Mouse (Mus musculus) stomach, embryonic 16.5 days (tissue): ENCODE measurements at regions not wholly inside any gene's neighbourhood (a gene's known extent, or its start where the extent isn't known, plus 50 kb on each side); places are given as distances from the start of the nearest gene placed in this dataset.

ENCODE experiments used
- ATAC-seq: fragments of 200-750 bp; cut with Nextera tagmentation; 2 replicates; pipeline ENCODE4 v1.8.0; 2017; ENCODE audit warnings: moderate number of reproducible peaks, moderate TSS enrichment; ENCODE audit not compliant: insufficient read depth, low FRiP score
- H3K27ac ChIP-seq: fragments of 300-500 bp; sonication (generic); 2 replicates; pipeline ENCODE4 v1.5.1; 2014; ENCODE audit warnings: low read length
- H3K27me3 ChIP-seq: fragments of 300-500 bp; sonication (generic); 2 replicates; pipeline ENCODE4 v1.6.1; 2014; ENCODE audit warnings: low read length, control low read depth, mixed read lengths; ENCODE audit not compliant: control insufficient read depth, insufficient read depth
- H3K36me3 ChIP-seq: fragments of 300-500 bp; sonication (generic); 2 replicates; pipeline ENCODE4 v1.6.1; 2014; ENCODE audit warnings: low read length; ENCODE audit not compliant: control insufficient read depth, insufficient read depth
- H3K4me1 ChIP-seq: fragments of 300-500 bp; sonication (generic); 2 replicates; pipeline ENCODE4 v1.6.1; 2014; ENCODE audit warnings: low read length, control low read depth, mixed read lengths; ENCODE audit not compliant: control insufficient read depth, insufficient read depth
- H3K4me2 ChIP-seq: fragments of 300-500 bp; sonication (generic); 2 replicates; pipeline ENCODE4 v1.6.1; 2014; ENCODE audit warnings: low read depth, low read length, mixed read lengths
- H3K4me3 ChIP-seq: fragments of 300-500 bp; sonication (generic); replicated peaks from 2 replicates; pipeline ENCODE4 v1.5.1; 2014; ENCODE audit warnings: mild to moderate bottlenecking, low read length
- H3K9ac ChIP-seq: fragments of 300-500 bp; sonication (generic); 2 replicates; pipeline ENCODE4 v1.6.1; 2014; ENCODE audit warnings: low read length
- H3K9me3 ChIP-seq: fragments of 300-500 bp; sonication (generic); replicated peaks from 2 replicates; pipeline ENCODE4 v1.6.1; 2016; ENCODE audit warnings: low read length, control low read depth; ENCODE audit not compliant: control insufficient read depth
- WGBS: fragments of 180-500 bp; shearing (Covaris S2); extraction: QIAGEN DNeasy Blood & Tissue Kit; methylation state at CpG from one replicate; pipeline ENCODE4 v1.1.7; 2014; 5-methylcytosine and 5-hydroxymethylcytosine counted together

GRCm38 (mm10) chr2:74955281-74956128, 129.9 kb downstream of the Mtx2 start:
- H3K9ac ChIP-seq: no peak overlapping the region
- ATAC-seq: no peak
- no peaks in the 10 kb centered on the region for H3K9me3 ChIP-seq
- H3K27me3 ChIP-seq: no peaks in the 10 kb centered on the region; the same call in 1 of the 2 replicates
- H3K27ac ChIP-seq: no peak overlapping the region
- H3K4me1 ChIP-seq: no peaks in the 10 kb centered on the region
- no peak overlapping the region for H3K4me3 ChIP-seq
- no peaks in the 10 kb centered on the region for H3K36me3 ChIP-seq
- 82% methylated on average over 4 of the region's 4 CpGs for WGBS
- H3K4me2 ChIP-seq: no peak overlapping the region

- Histone ChIP-seq H3K4me1 (no peaks in the 10 kb centered on the region), H3K9ac (no peak overlapping the region), H3K4me2 (no peak overlapping the region), H3K9me3 (no peaks in the 10 kb centered on the region), H3K27me3 (no peaks in the 10 kb centered on the region; the same call in 1 of the 2 replicates), H3K4me3 (no peak overlapping the region), H3K27ac (no peak overlapping the region), H3K36me3 (no peaks in the 10 kb centered on the region)
- no peak for ATAC-seq
- WGBS: 76% methylated on average over 1 of the region's 1 CpGs
Observed at GRCm38 (mm10) chr2:74956129-74956450, 130.5 kb downstream of the Mtx2 start.

GRCm38 (mm10) chr2:74956556-74956955, 131.0 kb downstream of the Mtx2 start:
- Histone ChIP-seq H3K27ac (no peak overlapping the region), H3K27me3 (no peaks in the 10 kb centered on the region; the same call in 1 of the 2 replicates), H3K4me1 (no peaks in the 10 kb centered on the region)

GRCm38 (mm10) chr2:74959936-74960335, 134.3 kb downstream of the Mtx2 start:
- H3K4me3 ChIP-seq: no peak overlapping the region
- no peaks in the 10 kb centered on the region for H3K9me3 ChIP-seq
- ATAC-seq: no peak
- no peaks in the 10 kb centered on the region for H3K36me3 ChIP-seq
- no peak overlapping the region for H3K27ac ChIP-seq
- H3K27me3 ChIP-seq: no peaks in the 10 kb centered on the region; the same call in 1 of the 2 replicates
- H3K9ac ChIP-seq: no peak overlapping the region
- no peaks in the 10 kb centered on the region for H3K4me1 ChIP-seq
- no peak overlapping the region for H3K4me2 ChIP-seq
- WGBS: 51% methylated on average over 5 of the region's 5 CpGs

More at GRCm38 (mm10) chr2:74956556-74956955, 131.0 kb downstream of the Mtx2 start:
- no peak overlapping the region for H3K9ac ChIP-seq
- H3K4me3 ChIP-seq: no peak overlapping the region
- H3K9me3 ChIP-seq: no peaks in the 10 kb centered on the region
- ATAC-seq: no peak
- 93% methylated on average over 2 of the region's 2 CpGs for WGBS
- no peak overlapping the region for H3K4me2 ChIP-seq
- H3K36me3 ChIP-seq: no peaks in the 10 kb centered on the region

- ATAC-seq: no peak
- Histone ChIP-seq H3K4me1 (no peaks in the 10 kb centered on the region), H3K4me3 (no peak overlapping the region), H3K9me3 (no peaks in the 10 kb centered on the region), H3K36me3 (no peaks in the 10 kb centered on the region), H3K27ac (no peak overlapping the region), H3K4me2 (no peak overlapping the region), H3K9ac (no peak overlapping the region), H3K27me3 (no peaks in the 10 kb centered on the region; the same call in 1 of the 2 replicates)
- 88% methylated on average over 6 of the region's 6 CpGs for WGBS
Observed at GRCm38 (mm10) chr2:74962416-74962815, 136.8 kb downstream of the Mtx2 start.

GRCm38 (mm10) chr2:74964360-74964759, 138.8 kb downstream of the Mtx2 start:
- no peaks in the 10 kb centered on the region for H3K4me1 ChIP-seq
- H3K4me2 ChIP-seq: no peak overlapping the region
- H3K4me3 ChIP-seq: no peak overlapping the region
- no peak for ATAC-seq
- WGBS: 3% methylated on average over 6 of the region's 6 CpGs
- H3K36me3 ChIP-seq: no peaks in the 10 kb centered on the region
- no peaks in the 10 kb centered on the region for H3K27me3 ChIP-seq
- no peak overlapping the region for H3K9ac ChIP-seq
- H3K9me3 ChIP-seq: no peaks in the 10 kb centered on the region
- H3K27ac ChIP-seq: no peak overlapping the region

GRCm38 (mm10) chr2:74964980-74965379, 139.4 kb downstream of the Mtx2 start:
- no peaks in the 10 kb centered on the region for H3K36me3 ChIP-seq
- H3K4me2 ChIP-seq: no peak overlapping the region
- H3K9ac ChIP-seq: no peak overlapping the region
- ATAC-seq: no peak
- H3K4me1 ChIP-seq: no peaks in the 10 kb centered on the region
- WGBS: 25% methylated on average over 3 of the region's 3 CpGs
- peak overlapping the region; percentile 17; the same call in 1 of the 2 replicates for H3K27ac ChIP-seq
- no peak overlapping the region for H3K4me3 ChIP-seq
- no peaks in the 10 kb centered on the region for H3K27me3 ChIP-seq
- H3K9me3 ChIP-seq: no peaks in the 10 kb centered on the region

- Histone ChIP-seq H3K27ac (peak overlapping the region; percentile 42), H3K27me3 (no peaks in the 10 kb centered on the region), H3K9me3 (no peaks in the 10 kb centered on the region), H3K9ac (no peak overlapping the region), H3K4me1 (no peaks in the 10 kb centered on the region), H3K4me3 (no peak overlapping the region), H3K4me2 (0 out of 2 replicates have a peak overlapping the region, but pooled peaks have one; percentile 17), H3K36me3 (no peaks in the 10 kb centered on the region)
- 28% methylated on average over 18 of the region's 18 CpGs for WGBS
- ATAC-seq: peak; percentile 80
Observed at GRCm38 (mm10) chr2:74965384-74966060, 139.9 kb downstream of the Mtx2 start.

- ATAC-seq: no peak
- H3K4me3 ChIP-seq: no peak overlapping the region
- no peak overlapping the region for H3K4me2 ChIP-seq
- 36% methylated on average over 14 of the region's 14 CpGs for WGBS
- no peaks in the 10 kb centered on the region for H3K4me1 ChIP-seq
- H3K27me3 ChIP-seq: no peaks in the 10 kb centered on the region
- no peak overlapping the region for H3K9ac ChIP-seq
- H3K27ac ChIP-seq: no peak overlapping the region
- no peaks in the 10 kb centered on the region for H3K36me3 ChIP-seq
- no peaks in the 10 kb centered on the region for H3K9me3 ChIP-seq
Observed at GRCm38 (mm10) chr2:74970611-74971265, 145.1 kb downstream of the Mtx2 start.
